Mouse (Mus musculus): ENCODE measurements around the gene Cecr2.

- TF ChIP-seq CTCF (conservative IDR thresholded peaks at IDR 0.05; ENCODE audit: low read length) (0 out of 2 replicates have a peak, but pooled peaks have one; percentile 10), POU5F1 (IDR thresholded peaks at IDR 0.05; ENCODE audit: borderline replicate concordance, low read length) (no peak), NANOG (IDR thresholded peaks at IDR 0.05; ENCODE audit: borderline replicate concordance, low read length) (no peak)
Measured at GRCm38 (mm10) chr6:120715227-120715626, 49.1 kb downstream of the Cecr2 start.

All from E14TG2a.4 (cell line).